Mouse (Mus musculus): ENCODE results near the gene Tpd52l2. TPM values are rescaled to one million over a fixed set of nuclear protein-coding genes. Genes with fewer than 3 reads are reported as not detected.

Gene Tpd52l2
- polyA plus RNA-seq, 1 experiment from 2014 or later: 116 TPM

GRCm38 (mm10) chr2:181463008-181463738, 33.8 kb upstream of the Tpd52l2 start:
- ATAC-seq: no peak
- Histone ChIP-seq H3K4me1 (replicated peaks) (peaks cover 14% of the 10 kb centered on the region), H3K4me2 (replicated peaks) (peak overlapping the region; percentile 15), H3K9me3 (no peaks in the 10 kb centered on the region), H3K27ac (no peak overlapping the region), H3K9ac (replicated peaks) (no peak overlapping the region), H3K4me3 (replicated peaks) (no peak overlapping the region), H3K36me3 (no peaks in the 10 kb centered on the region), H3K27me3 (peaks cover 13% of the 10 kb centered on the region)
- WGBS: 44% methylated on average over 7 of the region's 7 CpGs

- Histone ChIP-seq H3K27me3 (peaks cover 11% of the 10 kb centered on the region), H3K4me3 (replicated peaks) (no peak overlapping the region), H3K4me1 (replicated peaks) (peaks cover 3% of the 10 kb centered on the region), H3K4me2 (replicated peaks) (no peak overlapping the region), H3K27ac (no peak overlapping the region), H3K9me3 (no peaks in the 10 kb centered on the region), H3K36me3 (no peaks in the 10 kb centered on the region), H3K9ac (replicated peaks) (no peak overlapping the region)
- WGBS: 61% methylated on average over 3 of the region's 3 CpGs
- ATAC-seq: no peak
Observed at GRCm38 (mm10) chr2:181465423-181465822, 31.5 kb upstream of the Tpd52l2 start.

GRCm38 (mm10) chr2:181470285-181470684, 26.7 kb upstream of the Tpd52l2 start:
- H3K4me1 ChIP-seq (replicated peaks): no peaks in the 10 kb centered on the region
- H3K27me3 ChIP-seq: no peaks in the 10 kb centered on the region
- H3K36me3 ChIP-seq: no peaks in the 10 kb centered on the region
- WGBS: 63% methylated on average over 2 of the region's 2 CpGs
- H3K4me3 ChIP-seq (replicated peaks): no peak overlapping the region
- no peaks in the 10 kb centered on the region for H3K9me3 ChIP-seq
- no peak for ATAC-seq
- H3K4me2 ChIP-seq (replicated peaks): no peak overlapping the region
- no peak overlapping the region for H3K9ac ChIP-seq (replicated peaks)
- H3K27ac ChIP-seq: no peak overlapping the region

GRCm38 (mm10) chr2:181471246-181471645, 25.7 kb upstream of the Tpd52l2 start:
- ATAC-seq: no peak

GRCm38 (mm10) chr2:181472256-181472827, 24.6 kb upstream of the Tpd52l2 start:
- 95% methylated on average over 1 of the region's 1 CpGs for WGBS
- ATAC-seq: no peak
- Histone ChIP-seq H3K4me1 (replicated peaks) (no peaks in the 10 kb centered on the region), H3K9ac (replicated peaks) (no peak overlapping the region), H3K9me3 (no peaks in the 10 kb centered on the region), H3K36me3 (no peaks in the 10 kb centered on the region), H3K27me3 (no peaks in the 10 kb centered on the region), H3K4me3 (replicated peaks) (no peak overlapping the region), H3K4me2 (replicated peaks) (no peak overlapping the region), H3K27ac (no peak overlapping the region)

More at GRCm38 (mm10) chr2:181471246-181471645, 25.7 kb upstream of the Tpd52l2 start:
- WGBS: 75% methylated on average over 5 of the region's 5 CpGs
- no peaks in the 10 kb centered on the region for H3K9me3 ChIP-seq
- no peak overlapping the region for H3K4me2 ChIP-seq (replicated peaks)
- no peak overlapping the region for H3K9ac ChIP-seq (replicated peaks)
- no peaks in the 10 kb centered on the region for H3K27me3 ChIP-seq
- no peaks in the 10 kb centered on the region for H3K4me1 ChIP-seq (replicated peaks)
- H3K36me3 ChIP-seq: no peaks in the 10 kb centered on the region
- H3K27ac ChIP-seq: no peak overlapping the region
- no peak overlapping the region for H3K4me3 ChIP-seq (replicated peaks)

- H3K9ac ChIP-seq (replicated peaks): no peak overlapping the region
- H3K9me3 ChIP-seq: no peaks in the 10 kb centered on the region
- H3K4me2 ChIP-seq (replicated peaks): no peak overlapping the region
- no peak for ATAC-seq
- H3K27me3 ChIP-seq: no peaks in the 10 kb centered on the region
- H3K4me3 ChIP-seq (replicated peaks): no peak overlapping the region
- no peaks in the 10 kb centered on the region for H3K36me3 ChIP-seq
- H3K27ac ChIP-seq: no peak overlapping the region
- H3K4me1 ChIP-seq (replicated peaks): no peaks in the 10 kb centered on the region; the same call in 1 of the 2 replicates
- 53% methylated on average over 2 of the region's 2 CpGs for WGBS
Observed at GRCm38 (mm10) chr2:181483120-181483519, 13.8 kb upstream of the Tpd52l2 start.

- no peak overlapping the region for H3K9ac ChIP-seq (replicated peaks)
- no peaks in the 10 kb centered on the region for H3K36me3 ChIP-seq
- 38% methylated on average over 7 of the region's 7 CpGs for WGBS
- H3K27ac ChIP-seq: no peak overlapping the region
- H3K4me2 ChIP-seq (replicated peaks): no peak overlapping the region
- no peaks in the 10 kb centered on the region for H3K27me3 ChIP-seq
- H3K4me3 ChIP-seq (replicated peaks): no peak overlapping the region
- no peak for ATAC-seq
- H3K4me1 ChIP-seq (replicated peaks): no peaks in the 10 kb centered on the region; the same call in 1 of the 2 replicates
- H3K9me3 ChIP-seq: no peaks in the 10 kb centered on the region
Observed at GRCm38 (mm10) chr2:181483562-181484318, 13.2 kb upstream of the Tpd52l2 start.

GRCm38 (mm10) chr2:181484456-181485233, 12.3 kb upstream of the Tpd52l2 start:
- H3K9me3 ChIP-seq: no peaks in the 10 kb centered on the region
- H3K27me3 ChIP-seq: no peaks in the 10 kb centered on the region
- H3K4me2 ChIP-seq (replicated peaks): no peak overlapping the region
- H3K9ac ChIP-seq (replicated peaks): no peak overlapping the region
- no peak overlapping the region for H3K4me3 ChIP-seq (replicated peaks)
- WGBS: 78% methylated on average over 6 of the region's 6 CpGs
- no peaks in the 10 kb centered on the region for H3K36me3 ChIP-seq
- no peak overlapping the region for H3K27ac ChIP-seq
- ATAC-seq: no peak
- H3K4me1 ChIP-seq (replicated peaks): no peaks in the 10 kb centered on the region; the same call in 1 of the 2 replicates

- 33% methylated on average over 1 of the region's 1 CpGs for WGBS
- no peak overlapping the region for H3K27ac ChIP-seq
- H3K9ac ChIP-seq (replicated peaks): no peak overlapping the region
- no peaks in the 10 kb centered on the region for H3K27me3 ChIP-seq
- no peaks in the 10 kb centered on the region for H3K9me3 ChIP-seq
- no peaks in the 10 kb centered on the region for H3K36me3 ChIP-seq
- H3K4me2 ChIP-seq (replicated peaks): no peak overlapping the region
- no peak for ATAC-seq
- no peak overlapping the region for H3K4me3 ChIP-seq (replicated peaks)
- H3K4me1 ChIP-seq (replicated peaks): no peaks in the 10 kb centered on the region; the same call in 1 of the 2 replicates
Observed at GRCm38 (mm10) chr2:181485741-181486140, 11.2 kb upstream of the Tpd52l2 start.

- Histone ChIP-seq H3K4me2 (replicated peaks) (no peak overlapping the region), H3K27me3 (no peaks in the 10 kb centered on the region), H3K36me3 (no peaks in the 10 kb centered on the region), H3K27ac (0 out of 2 replicates have a peak overlapping the region, but pooled peaks have one; percentile 9), H3K4me3 (replicated peaks) (no peak overlapping the region), H3K4me1 (replicated peaks) (no peaks in the 10 kb centered on the region; the same call in 1 of the 2 replicates), H3K9ac (replicated peaks) (no peak overlapping the region), H3K9me3 (no peaks in the 10 kb centered on the region)
- 38% methylated on average over 5 of the region's 5 CpGs for WGBS
- ATAC-seq: no peak
Observed at GRCm38 (mm10) chr2:181487338-181488277, 9.3 kb upstream of the Tpd52l2 start.

Measured in midbrain, embryonic 13.5 days (tissue).